Mouse (Mus musculus) hindbrain, embryonic 14.5 days (tissue): ENCODE results near the gene Gbp3. TPM values are rescaled to one million over a fixed set of nuclear protein-coding genes. Genes with fewer than 3 reads are reported as not detected.
"Not testable (repeated sequence)": the region's sequence is repeated elsewhere in the genome, so short reads cannot be mapped to it uniquely, and the experiment has no call there.

Experiments
- ATAC-seq: fragments of 200-750 bp; cut with Nextera tagmentation; 2 replicates; pipeline ENCODE4 v1.8.0; 2017; ENCODE audit warnings: moderate number of reproducible peaks, mild to moderate bottlenecking, moderate TSS enrichment, moderate library complexity; ENCODE audit not compliant: low FRiP score
- DNase-seq: peaks from one replicate; pipeline ENCODE4 v3.0.0-alpha.2; 2015; ENCODE audit warnings: low spot score
- H3K27ac ChIP-seq: fragments of 300-500 bp; sonication (generic); 2 replicates; pipeline ENCODE4 v1.5.1; 2014; ENCODE audit warnings: mild to moderate bottlenecking, moderate library complexity
- H3K27me3 ChIP-seq: fragments of 300-500 bp; sonication (generic); 2 replicates; pipeline ENCODE4 v1.6.1; 2014; ENCODE audit warnings: mild to moderate bottlenecking, low read length, mixed read lengths; ENCODE audit not compliant: control insufficient read depth, insufficient read depth
- H3K36me3 ChIP-seq: fragments of 300-500 bp; sonication (generic); replicated peaks from 2 replicates; pipeline ENCODE4 v1.6.1; 2014; ENCODE audit not compliant: control insufficient read depth, insufficient read depth
- H3K4me1 ChIP-seq: fragments of 300-500 bp; sonication (generic); replicated peaks from 2 replicates; pipeline ENCODE4 v1.6.1; 2014; ENCODE audit warnings: antibody characterized with exemption, low read length, mixed read lengths; ENCODE audit not compliant: control insufficient read depth, insufficient read depth
- H3K4me2 ChIP-seq: fragments of 300-500 bp; sonication (generic); replicated peaks from 2 replicates; pipeline ENCODE4 v1.6.1; 2014; ENCODE audit warnings: mild to moderate bottlenecking, moderate library complexity
- H3K4me3 ChIP-seq: fragments of 300-500 bp; sonication (generic); replicated peaks from 2 replicates; pipeline ENCODE4 v1.5.1; 2014; ENCODE audit warnings: mild to moderate bottlenecking, low read length
- H3K9ac ChIP-seq: fragments of 300-500 bp; sonication (generic); 2 replicates; pipeline ENCODE4 v1.6.1; 2014
- H3K9me3 ChIP-seq: fragments of 300-500 bp; sonication (generic); 2 replicates; pipeline ENCODE4 v1.6.1; 2016; ENCODE audit warnings: low read length; ENCODE audit not compliant: control insufficient read depth
- WGBS: fragments of 180-500 bp; shearing (Covaris S2); extraction: QIAGEN DNeasy Blood & Tissue Kit; methylation state at CpG from one replicate; pipeline ENCODE4 v1.1.7; 2014; 5-methylcytosine and 5-hydroxymethylcytosine counted together
- polyA plus RNA-seq: library from polyadenylated mRNA; unstranded; fragments of >200 nt; fragmentation: Nextera tagmentation; extraction: Ambion mirVana; gene quantifications from 2 replicates; pipeline ENCODE4 v1.2.1, GENCODE M21; 2014

Gbp3 gene
- polyA plus RNA-seq, 1 experiment from 2014 or later: 1.7 TPM

GRCm38 (mm10) chr3:142546690-142547089 lies 13.1 kb upstream of the Gbp3 start:
- Histone ChIP-seq H3K4me2 (no peak overlapping the region), H3K9me3 (no peaks in the 10 kb centered on the region), H3K9ac (no peak overlapping the region), H3K27ac (no peak overlapping the region), H3K4me1 (no peaks in the 10 kb centered on the region), H3K27me3 (no peaks in the 10 kb centered on the region), H3K4me3 (no peak overlapping the region), H3K36me3 (no peaks in the 10 kb centered on the region)
- DNase-seq (no peak), ATAC-seq (no peak)
- WGBS: 69% methylated on average over 3 of the region's 3 CpGs

DNA sequence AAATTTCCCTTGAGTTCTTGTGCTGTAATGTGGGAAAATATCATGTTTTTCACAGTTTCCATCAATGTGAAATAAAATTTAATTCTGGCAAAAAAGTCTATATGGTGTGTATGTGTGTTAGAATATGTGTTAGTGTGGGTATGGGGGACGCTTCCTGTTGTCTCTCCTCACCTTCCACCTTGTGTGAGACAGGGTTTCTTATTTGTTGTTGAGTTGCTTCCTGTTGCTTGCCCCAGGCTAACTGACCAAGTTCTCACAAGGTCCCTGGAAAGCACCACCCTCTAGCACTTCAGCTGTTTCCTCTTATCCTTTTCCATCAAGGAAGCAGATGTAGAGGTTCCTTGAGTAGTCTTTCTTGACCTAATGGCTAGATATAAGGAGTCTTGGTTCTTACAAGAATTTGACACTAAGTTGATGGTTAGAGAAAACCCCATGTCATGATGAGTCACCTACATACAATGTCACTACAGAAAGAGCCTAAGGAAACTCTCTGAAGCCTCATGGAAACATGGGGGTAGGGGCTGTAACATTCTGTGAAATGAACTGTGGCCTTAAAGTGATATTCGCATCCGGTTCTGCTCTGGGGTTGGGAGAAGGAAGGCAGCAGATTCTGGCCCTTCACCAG lies 9.7 kb upstream of the Gbp3 start:
- no peak overlapping the region for H3K27ac ChIP-seq
- no peaks in the 10 kb centered on the region for H3K36me3 ChIP-seq
- H3K9ac ChIP-seq: no peak overlapping the region
- ATAC-seq (no peak), DNase-seq (no peak)
- H3K4me1 ChIP-seq: no peaks in the 10 kb centered on the region
- no peaks in the 10 kb centered on the region for H3K27me3 ChIP-seq
- H3K4me3 ChIP-seq: no peak overlapping the region
- 100% methylated on average over 3 of the region's 3 CpGs for WGBS
- H3K9me3 ChIP-seq: no peaks in the 10 kb centered on the region
- no peak overlapping the region for H3K4me2 ChIP-seq

DNA sequence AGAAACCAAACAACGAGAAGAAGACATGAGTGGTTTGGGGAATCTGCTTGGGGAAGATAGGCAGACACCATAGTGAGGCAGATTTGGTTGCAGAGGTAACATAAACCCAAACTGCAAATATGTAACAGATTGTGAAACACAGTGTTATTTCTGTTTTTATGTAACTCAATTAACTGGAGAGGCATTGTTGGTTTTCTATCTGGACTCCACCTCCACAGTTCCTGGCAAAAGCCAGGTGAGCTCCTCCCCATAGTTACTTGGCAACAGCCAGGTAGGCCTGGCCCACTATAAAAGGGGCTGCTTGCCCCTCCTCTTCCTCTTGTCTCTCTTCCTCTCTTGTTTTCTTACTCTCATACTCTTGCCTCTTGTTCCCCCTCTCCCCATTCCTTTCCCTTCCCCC lies 5.2 kb upstream of the Gbp3 start:
- Histone ChIP-seq H3K9ac (no peak overlapping the region), H3K4me1 (no peaks in the 10 kb centered on the region), H3K9me3 (no peaks in the 10 kb centered on the region), H3K4me2 (no peak overlapping the region), H3K36me3 (no peaks in the 10 kb centered on the region), H3K27ac (no peak overlapping the region), H3K27me3 (no peaks in the 10 kb centered on the region), H3K4me3 (no peak overlapping the region)
- ATAC-seq (no peak), DNase-seq (no peak)
- WGBS: 87% methylated on average over 1 of the region's 1 CpGs

GRCm38 (mm10) chr3:142555623-142556022 lies 4.2 kb upstream of the Gbp3 start:
- DNase-seq (no peak), ATAC-seq (no peak)
- no peak overlapping the region for H3K4me3 ChIP-seq
- H3K9ac ChIP-seq: no peak overlapping the region
- 89% methylated on average over 11 of the region's 11 CpGs for WGBS
- no peak overlapping the region for H3K27ac ChIP-seq
- H3K27me3 ChIP-seq: no peaks in the 10 kb centered on the region
- 0 out of 2 replicates have a peak, but pooled peaks cover 3% of the 10 kb centered on the region for H3K4me1 ChIP-seq
- H3K9me3 ChIP-seq: no peaks in the 10 kb centered on the region
- H3K4me2 ChIP-seq: no peak overlapping the region
- no peaks in the 10 kb centered on the region for H3K36me3 ChIP-seq

GRCm38 (mm10) chr3:142560296-142560948 lies 596 bp downstream of the Gbp3 start:
- H3K4me1 ChIP-seq: 0 out of 2 replicates have a peak, but pooled peaks cover 3% of the 10 kb centered on the region
- no peaks in the 10 kb centered on the region for H3K36me3 ChIP-seq
- ATAC-seq: peak; percentile 79; the same call in 1 of the 2 replicates
- H3K9me3 ChIP-seq: no peaks in the 10 kb centered on the region
- DNase-seq: peak; percentile 84
- no peaks in the 10 kb centered on the region for H3K27me3 ChIP-seq
- H3K9ac ChIP-seq: no peak overlapping the region
- no peak overlapping the region for H3K27ac ChIP-seq
- WGBS: 26% methylated on average over 12 of the region's 12 CpGs
- peak overlapping the region; percentile 13; the same call in 1 of the 2 replicates for H3K4me3 ChIP-seq
- peak overlapping the region; percentile 39 for H3K4me2 ChIP-seq

- DNase-seq (no peak), ATAC-seq (no peak)
- Histone ChIP-seq H3K27ac (no peak overlapping the region), H3K36me3 (no peaks in the 10 kb centered on the region), H3K27me3 (no peaks in the 10 kb centered on the region), H3K9ac (no peak overlapping the region), H3K4me2 (no peak overlapping the region), H3K4me3 (no peak overlapping the region), H3K4me1 (0 out of 2 replicates have a peak, but pooled peaks cover 3% of the 10 kb centered on the region), H3K9me3 (no peaks in the 10 kb centered on the region)
- 90% methylated on average over 14 of the region's 14 CpGs for WGBS
Measured at GRCm38 (mm10) chr3:142561045-142561646, 1.3 kb downstream of the Gbp3 start.

- DNase-seq: no peak
- H3K36me3 ChIP-seq: no peaks in the 10 kb centered on the region
- no peaks in the 10 kb centered on the region for H3K27me3 ChIP-seq
- H3K9me3 ChIP-seq: no peaks in the 10 kb centered on the region
- H3K4me2 ChIP-seq: no peak overlapping the region
- no peak overlapping the region for H3K4me3 ChIP-seq
- 0 out of 2 replicates have a peak, but pooled peaks cover 3% of the 10 kb centered on the region for H3K4me1 ChIP-seq
- no peak overlapping the region for H3K27ac ChIP-seq
- WGBS: 86% methylated on average over 7 of the region's 7 CpGs
- no peak overlapping the region for H3K9ac ChIP-seq
- ATAC-seq: no peak
Measured at GRCm38 (mm10) chr3:142561666-142562065, 1.8 kb downstream of the Gbp3 start.

DNA sequence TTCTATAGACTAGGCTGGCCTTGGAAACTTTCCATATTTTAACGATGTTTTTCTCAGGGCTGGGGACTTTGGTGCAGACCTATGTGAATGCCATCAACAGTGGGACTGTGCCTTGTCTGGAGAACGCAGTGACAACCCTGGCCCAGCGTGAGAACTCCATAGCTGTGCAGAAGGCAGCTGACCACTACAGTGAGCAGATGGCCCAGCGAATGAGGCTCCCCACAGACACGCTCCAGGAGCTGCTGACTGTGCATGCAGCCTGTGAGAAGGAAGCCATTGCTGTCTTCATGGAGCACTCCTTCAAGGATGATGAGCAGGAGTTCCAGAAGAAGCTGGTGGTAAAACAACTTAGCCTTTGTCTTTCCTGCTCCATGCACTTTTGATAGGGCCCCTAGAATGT lies 7.7 kb downstream of the Gbp3 start:
- not testable (repeated sequence) for ATAC-seq, H3K27me3 ChIP-seq, H3K4me3 ChIP-seq, H3K36me3 ChIP-seq, H3K9ac ChIP-seq, H3K4me2 ChIP-seq, H3K4me1 ChIP-seq, DNase-seq, H3K27ac ChIP-seq, H3K9me3 ChIP-seq
- 58% methylated on average over 5 of the region's 5 CpGs for WGBS

DNA sequence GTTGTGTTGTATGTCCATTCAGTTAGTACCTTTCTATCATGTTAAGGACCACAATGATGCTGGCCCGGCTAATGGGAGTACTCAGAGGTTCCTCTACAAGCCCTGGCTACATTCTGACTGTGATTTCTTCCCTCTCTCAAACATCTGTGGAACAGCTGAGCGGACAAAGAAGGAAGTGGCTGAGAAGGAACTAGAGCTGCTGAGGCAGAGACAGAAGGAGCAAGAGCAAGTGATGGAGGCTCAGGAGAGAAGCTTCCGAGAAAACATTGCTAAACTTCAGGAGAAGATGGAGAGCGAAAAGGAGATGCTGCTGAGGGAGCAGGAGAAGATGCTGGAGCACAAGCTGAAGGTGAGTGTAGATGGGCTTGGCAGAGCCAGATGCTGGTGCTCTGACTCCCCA lies 10.9 kb downstream of the Gbp3 start:
- Histone ChIP-seq H3K36me3 (no peaks in the 10 kb centered on the region), H3K4me2 (no peak overlapping the region), H3K27ac (no peak overlapping the region), H3K4me1 (no peaks in the 10 kb centered on the region), H3K9me3 (no peaks in the 10 kb centered on the region), H3K27me3 (no peaks in the 10 kb centered on the region), H3K9ac (no peak overlapping the region), H3K4me3 (no peak overlapping the region)
- ATAC-seq: no peak
- 98% methylated on average over 4 of the region's 4 CpGs for WGBS
- DNase-seq: no peak
